Mouse (Mus musculus) intestine, embryonic 16.5 days (tissue): ENCODE results near the gene Fam189b. TPM values are rescaled to one million over a fixed set of nuclear protein-coding genes. Genes with fewer than 3 reads are reported as not detected.

Source experiments
- ATAC-seq: fragments of 200-750 bp; cut with Nextera tagmentation; 2 replicates; pipeline ENCODE4 v1.8.0; 2017; ENCODE audit warnings: moderate TSS enrichment, moderate library complexity
- H3K27ac ChIP-seq: fragments of 300-500 bp; sonication (generic); 2 replicates; pipeline ENCODE4 v1.5.1; 2014; ENCODE audit warnings: mild to moderate bottlenecking, low read length
- H3K27me3 ChIP-seq: fragments of 300-500 bp; sonication (generic); replicated peaks from 2 replicates; pipeline ENCODE4 v1.6.1; 2014; ENCODE audit warnings: low read length, control low read depth, mixed read lengths; ENCODE audit not compliant: control insufficient read depth, insufficient read depth
- H3K36me3 ChIP-seq: fragments of 300-500 bp; sonication (generic); 2 replicates; pipeline ENCODE4 v1.6.1; 2014; ENCODE audit warnings: low read length, control low read depth; ENCODE audit not compliant: control insufficient read depth, insufficient read depth
- H3K4me1 ChIP-seq: fragments of 300-500 bp; sonication (generic); 2 replicates; pipeline ENCODE4 v1.6.1; 2014; ENCODE audit warnings: low read length, control low read depth, mixed read lengths; ENCODE audit not compliant: control insufficient read depth, insufficient read depth
- H3K4me2 ChIP-seq: fragments of 300-500 bp; sonication (generic); 2 replicates; pipeline ENCODE4 v1.6.1; 2014; ENCODE audit warnings: low read depth, low read length, control low read depth
- H3K4me3 ChIP-seq: fragments of 300-500 bp; sonication (generic); 2 replicates; pipeline ENCODE4 v1.5.1; 2014; ENCODE audit warnings: mild to moderate bottlenecking, low read length
- H3K9ac ChIP-seq: fragments of 300-500 bp; sonication (generic); 2 replicates; pipeline ENCODE4 v1.6.1; 2014; ENCODE audit warnings: low read depth, low read length
- H3K9me3 ChIP-seq: fragments of 300-500 bp; sonication (generic); 2 replicates; pipeline ENCODE4 v1.6.1; 2016; ENCODE audit warnings: low read length, control low read depth; ENCODE audit not compliant: control insufficient read depth
- WGBS: fragments of 180-500 bp; shearing (Covaris S2); extraction: QIAGEN DNeasy Blood & Tissue Kit; methylation state at CpG from one replicate; pipeline ENCODE4 v1.1.7; 2014; 5-methylcytosine and 5-hydroxymethylcytosine counted together
- microRNA counts: library from miRNA; unstranded; fragments of <30 nt; microRNA quantifications from one replicate; lab custom pipeline; 2016
- microRNA-seq: library from miRNA; unstranded; fragments of <30 nt; microRNA quantifications from one replicate; pipeline ENCODE4, GENCODE M21; 2016
- polyA plus RNA-seq: library from polyadenylated mRNA; unstranded; fragments of >200 nt; fragmentation: Nextera tagmentation; extraction: Ambion mirVana; gene quantifications from 2 replicates; pipeline ENCODE4 v1.2.1, GENCODE M21; 2015

The Fam189b gene
- polyA plus RNA-seq, 1 experiment from 2014 or later, result 20.8 TPM

DNA sequence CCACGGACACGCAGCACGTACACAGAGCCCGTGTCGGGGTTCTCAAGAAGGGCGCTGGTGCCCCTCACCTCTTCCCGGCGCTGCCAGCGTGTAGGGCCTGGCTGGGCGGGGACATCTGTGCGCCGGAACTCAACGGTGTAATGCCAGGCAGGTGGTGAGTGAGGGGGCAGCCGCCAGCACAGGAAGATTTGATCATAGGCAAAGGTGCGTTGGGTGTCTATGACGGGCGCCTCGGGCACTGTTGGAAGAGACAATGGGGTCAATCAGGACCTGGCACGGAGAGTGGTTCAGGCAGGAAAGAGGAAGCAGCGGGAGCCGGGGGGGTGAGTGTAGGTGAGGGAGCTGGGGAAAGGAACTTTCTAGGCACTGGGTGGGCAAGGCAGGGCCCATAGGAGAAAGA, 54.7 kb downstream of the Fam189b start:
- H3K27ac ChIP-seq, result no peak overlapping the region
- H3K4me1 ChIP-seq, result peaks cover 24% of the 10 kb centered on the region
- H3K9ac ChIP-seq, result no peak overlapping the region
- no peak overlapping the region for H3K4me3 ChIP-seq
- H3K27me3 ChIP-seq, result no peaks in the 10 kb centered on the region
- WGBS, result 92% methylated on average over 21 of the region's 21 CpGs
- ATAC-seq, result no peak
- no peaks in the 10 kb centered on the region for H3K9me3 ChIP-seq
- no peaks in the 10 kb centered on the region; the same call in 1 of the 2 replicates for H3K36me3 ChIP-seq
- no peak overlapping the region for H3K4me2 ChIP-seq

DNA sequence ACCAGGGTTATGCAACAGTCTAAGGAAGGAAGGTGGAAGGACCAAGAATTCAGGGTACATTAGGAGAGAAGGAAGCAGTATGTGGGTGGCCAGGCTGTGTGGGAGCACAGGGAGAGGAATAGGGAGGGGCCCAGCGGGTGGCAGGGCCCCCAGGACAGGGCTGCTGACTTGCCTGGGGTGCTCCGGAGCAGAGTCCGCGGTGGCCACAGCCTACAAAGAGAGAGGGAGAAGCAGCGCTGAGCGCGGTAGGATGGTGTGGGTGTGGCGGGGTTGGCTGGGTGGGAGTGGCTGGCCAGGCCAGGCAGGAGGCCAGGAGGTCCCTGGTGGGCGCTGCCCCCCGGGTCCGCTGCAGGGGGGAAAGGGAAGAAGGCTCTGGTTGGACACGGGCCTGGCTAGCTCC, 55.6 kb downstream of the Fam189b start:
- WGBS, result 51% methylated on average over 11 of the region's 12 CpGs
- peaks cover 16% of the 10 kb centered on the region for H3K4me1 ChIP-seq
- H3K36me3 ChIP-seq, result no peaks in the 10 kb centered on the region; the same call in 1 of the 2 replicates
- H3K9ac ChIP-seq, result 0 out of 2 replicates have a peak overlapping the region, but pooled peaks have one; percentile 9
- peak overlapping the region; percentile 4; the same call in 1 of the 2 replicates for H3K27ac ChIP-seq
- no peaks in the 10 kb centered on the region for H3K9me3 ChIP-seq
- H3K4me3 ChIP-seq, result no peak overlapping the region
- H3K27me3 ChIP-seq, result no peaks in the 10 kb centered on the region
- ATAC-seq, result peak; percentile 82
- peak overlapping the region; percentile 35; the same call in 1 of the 2 replicates for H3K4me2 ChIP-seq

MicroRNAs within 50 kb of the gene (microRNA counts, 519-probe panel; counts per million panel counts)
- 1,523 counts per million, percentile 13 among the panel's probes with 10 or more counts for microRNA mmu-miR-92b (lab: Ali Mortazavi, UCI)

Small RNAs within 50 kb of the gene (microRNA-seq; reads per million reads assigned to microRNA genes)
- 56.9 reads per million, percentile 41 among the genes with 10 or more reads in this experiment for gene Mir92b

Other genes with a start within 250 kb of the Fam189b start
- gene Ash1l, start 232.5 kb upstream of the Fam189b start, polyA plus RNA-seq, result 13.1 and 13.8 TPM in 2 replicates
- gene Dap3, start 232.0 kb upstream of the Fam189b start, polyA plus RNA-seq, result 162 and 165 TPM in 2 replicates
- 31.0 and 34.2 TPM in 2 replicates for gene Rusc1, start 89.8 kb upstream of the Fam189b start, polyA plus RNA-seq
- 0.09 TPM in 1 of 2 replicates, not detected in the other for gene Gm43738, start 82.0 kb upstream of the Fam189b start, polyA plus RNA-seq
- 625 and 664 TPM in 2 replicates for gene Fdps, start 81.2 kb upstream of the Fam189b start, polyA plus RNA-seq
- 148 and 174 TPM in 2 replicates for gene Pklr, start 47.0 kb upstream of the Fam189b start, polyA plus RNA-seq
- 2.0 TPM in 2 replicates for gene Hcn3, start 22.9 kb upstream of the Fam189b start, polyA plus RNA-seq
- gene Clk2, start 18.3 kb upstream of the Fam189b start, polyA plus RNA-seq, result 17.3 and 18.0 TPM in 2 replicates
- 141 and 142 TPM in 2 replicates for gene Scamp3, start 5.7 kb upstream of the Fam189b start, polyA plus RNA-seq
- gene Gba, start 19.8 kb downstream of the Fam189b start, polyA plus RNA-seq, result 73.1 and 87.5 TPM in 2 replicates
- gene Thbs3, start 32.0 kb downstream of the Fam189b start, polyA plus RNA-seq, result 18.9 and 20.3 TPM in 2 replicates
- gene Mtx1, start 43.9 kb downstream of the Fam189b start, polyA plus RNA-seq, result 214 and 234 TPM in 2 replicates
- gene Muc1, start 45.9 kb downstream of the Fam189b start, polyA plus RNA-seq, result 13.2 and 13.4 TPM in 2 replicates
- gene Krtcap2, start 62.8 kb downstream of the Fam189b start, polyA plus RNA-seq, result 316 and 334 TPM in 2 replicates
- 3.9 TPM in 2 replicates for gene Trim46, start 63.2 kb downstream of the Fam189b start, polyA plus RNA-seq
- gene Dpm3, start 76.2 kb downstream of the Fam189b start, polyA plus RNA-seq, result 119 and 126 TPM in 2 replicates
- gene Slc50a1, start 87.4 kb downstream of the Fam189b start, polyA plus RNA-seq, result 62.7 and 74.1 TPM in 2 replicates
- gene Efna1, start 98.0 kb downstream of the Fam189b start, polyA plus RNA-seq, result 62.9 and 69.6 TPM in 2 replicates
- gene Efna3, start 139.8 kb downstream of the Fam189b start, polyA plus RNA-seq, result 5.9 and 7.5 TPM in 2 replicates
- 12.1 and 14.1 TPM in 2 replicates for gene Efna4, start 154.9 kb downstream of the Fam189b start, polyA plus RNA-seq
- gene Adam15, start 166.9 kb downstream of the Fam189b start, polyA plus RNA-seq, result 49.3 and 51.6 TPM in 2 replicates
- gene Dcst2, start 178.8 kb downstream of the Fam189b start, polyA plus RNA-seq, result 2.8 and 5.0 TPM in 2 replicates
- gene Dcst1, start 182.1 kb downstream of the Fam189b start, polyA plus RNA-seq, result 3.5 and 5.0 TPM in 2 replicates
- 10.0 and 11.3 TPM in 2 replicates for gene Zbtb7b, start 211.6 kb downstream of the Fam189b start, polyA plus RNA-seq
- not detected in 2 replicates for gene Lenep, start 219.7 kb downstream of the Fam189b start, polyA plus RNA-seq
- 44.5 and 53.2 TPM in 2 replicates for gene Flad1, start 228.7 kb downstream of the Fam189b start, polyA plus RNA-seq
- gene Cks1b, start 235.2 kb downstream of the Fam189b start, polyA plus RNA-seq, result 269 and 311 TPM in 2 replicates
- gene Shc1, start 235.3 kb downstream of the Fam189b start, polyA plus RNA-seq, result 85.4 and 89.1 TPM in 2 replicates
- gene Pygo2, start 247.1 kb downstream of the Fam189b start, polyA plus RNA-seq, result 24.8 and 25.7 TPM in 2 replicates